Mouse (Mus musculus) CH12.LX (cell line): ENCODE results near the gene Prepl. TPM values are rescaled to one million over a fixed set of nuclear protein-coding genes. Genes with fewer than 3 reads are reported as not detected.
A peak's percentile ranks its signal among the peaks of the same experiment; 100 is the strongest.

Source experiments
- DNase-seq: peaks from one replicate; pipeline ENCODE4 v3.0.0-alpha.2; 2013; ENCODE audit errors: extremely low read depth
- H3K27ac ChIP-seq: 2 replicates; pipeline ENCODE4 v1.5.1; 2012; ENCODE audit warnings: low read depth, mild to moderate bottlenecking, control low read depth, moderate library complexity; ENCODE audit not compliant: insufficient read depth
- H3K27me3 ChIP-seq: replicated peaks from 2 replicates; pipeline ENCODE3; 2012; ENCODE audit warnings: inconsistent platforms
- H3K36me3 ChIP-seq, 2 experiments: replicated peaks in 1 of 2; 2 replicates each; pipeline versions ENCODE3 to v1.6.1; 2012; ENCODE audit warnings: inconsistent platforms in 1 of 2, low read length in 1 of 2, mild to moderate bottlenecking in 1 of 2, mixed read lengths in 1 of 2, moderate library complexity in 1 of 2; ENCODE audit not compliant: control insufficient read depth in 1 of 2, insufficient read depth in 1 of 2
- H3K4me1 ChIP-seq, 2 experiments: 2 replicates each; pipeline ENCODE4 v1.6.1; 2012; ENCODE audit warnings: inconsistent platforms in 1 of 2, moderate library complexity in 1 of 2; ENCODE audit not compliant: insufficient read depth in 2 of 2, control insufficient read depth in 1 of 2
- H3K4me2 ChIP-seq: 2 replicates; pipeline ENCODE4 v1.6.1; 2012; ENCODE audit warnings: low read depth, mild to moderate bottlenecking, control low read depth; ENCODE audit not compliant: poor library complexity, insufficient read depth, severe bottlenecking
- H3K4me3 ChIP-seq, 3 experiments: fragments of 150-350 bp in 1 of 3; sonication (generic) in 1 of 3; replicated peaks in 1 of 3; 2 replicates each; pipeline versions ENCODE3 to v1.5.1; 2011 to 2012; ENCODE audit warnings: low read depth in 2 of 3, low read length in 2 of 3, mild to moderate bottlenecking in 2 of 3, moderate library complexity in 2 of 3, control low read depth in 1 of 3, improper control_type of control experiment in 1 of 3, inconsistent platforms in 1 of 3, mixed read lengths in 1 of 3; ENCODE audit not compliant: poor library complexity in 1 of 3
- H3K79me2 ChIP-seq: replicated peaks from 2 replicates; pipeline ENCODE4 v1.6.1; 2012; ENCODE audit warnings: mild to moderate bottlenecking, moderate library complexity; ENCODE audit not compliant: control insufficient read depth, poor library complexity, insufficient read depth, severe bottlenecking; ENCODE audit errors: extremely low read depth
- H3K9ac ChIP-seq: 2 replicates; pipeline ENCODE4 v1.6.1; 2012; ENCODE audit warnings: low read depth, mild to moderate bottlenecking, control low read depth, moderate library complexity; ENCODE audit not compliant: insufficient read depth
- H3K9me3 ChIP-seq: replicated peaks from 2 replicates; pipeline ENCODE3; 2012; ENCODE audit warnings: low read length, inconsistent platforms, mixed read lengths
- BHLHE40 ChIP-seq: IDR thresholded peaks from 2 replicates; pipeline ENCODE4 v1.6.1; 2011; ENCODE audit warnings: mild to moderate bottlenecking, low read depth, low read length, improper control_type of control experiment
- ETS1 ChIP-seq: conservative IDR thresholded peaks from 2 replicates; pipeline ENCODE4 v1.6.1; 2012; ENCODE audit warnings: low read depth, mild to moderate bottlenecking, inconsistent platforms, low read length, improper control_type of control experiment, moderate library complexity
- IRF4 ChIP-seq: IDR thresholded peaks from 2 replicates; pipeline ENCODE4 v1.6.1; 2014; ENCODE audit warnings: low read depth, mild to moderate bottlenecking, inconsistent platforms, low read length, improper control_type of control experiment
- MEF2A ChIP-seq: IDR thresholded peaks from 2 replicates; pipeline ENCODE4 v1.6.1; 2014; ENCODE audit warnings: low read depth, mild to moderate bottlenecking, inconsistent platforms, low read length, improper control_type of control experiment, borderline replicate concordance
- NRF1 ChIP-seq: IDR thresholded peaks from 2 replicates; pipeline ENCODE4 v1.6.1; 2014; ENCODE audit warnings: low read depth, mild to moderate bottlenecking, inconsistent platforms, low read length, improper control_type of control experiment, moderate library complexity
- SIN3A ChIP-seq: IDR thresholded peaks from 2 replicates; pipeline ENCODE4 v1.6.1; 2012; ENCODE audit warnings: low read length, improper control_type of control experiment, inconsistent platforms
- TBP ChIP-seq: conservative IDR thresholded peaks from 2 replicates; pipeline ENCODE4 v1.6.1; 2011; ENCODE audit warnings: low read depth, low read length, improper control_type of control experiment
- TCF12 ChIP-seq: IDR thresholded peaks from 2 replicates; pipeline ENCODE4 v1.6.1; 2014; ENCODE audit warnings: low read depth, mild to moderate bottlenecking, inconsistent platforms, low read length, improper control_type of control experiment
- UBTF ChIP-seq: IDR thresholded peaks from 2 replicates; pipeline ENCODE4 v1.6.1; 2012; ENCODE audit warnings: low read depth, mild to moderate bottlenecking, inconsistent platforms, low read length, improper control_type of control experiment, moderate library complexity
- ZKSCAN1 ChIP-seq: IDR thresholded peaks from 2 replicates; pipeline ENCODE4 v1.6.1; 2012; ENCODE audit warnings: low read depth, inconsistent platforms, low read length, improper control_type of control experiment, borderline replicate concordance
- ZNF384 ChIP-seq: IDR thresholded peaks from 2 replicates; pipeline ENCODE4 v1.6.1; 2012; ENCODE audit warnings: low read depth, low read length, improper control_type of control experiment, inconsistent platforms
- dilution Hi-C: fragments of 300-500 bp; cut with MboI; formaldehyde crosslinking; loops from 2 replicates; pipeline ENCODE4 v1.14.3; 2020; ENCODE audit warnings: low sequenced_read_pairs; ENCODE audit not compliant: extremely low pct_unique_long_range_greater_than_20kb, extremely low pct_ligation_motif_present
- in situ Hi-C: fragments of 300-500 bp; cut with MboI; formaldehyde crosslinking; loops from 3 replicates; pipeline ENCODE4 v1.14.3; 2019; ENCODE audit warnings: low sequenced_read_pairs, low pct_ligation_motif_present, low pct_unique_long_range_greater_than_20kb, mixed read lengths
- polyA plus RNA-seq: library from polyadenylated mRNA; unstranded; fragments of >175 nt; gene quantifications from 2 replicates; pipeline ENCODE4 v1.2.1, GENCODE M21; 2012; ENCODE audit warnings: low read depth; ENCODE audit not compliant: insufficient read length
- total RNA-seq, 2 experiments: library from RNA; depleted of rRNA; stranded (reverse); fragments of 300-350 nt in 1 of 2; fragments of >200 nt in 1 of 2; gene quantifications; 2 replicates each; pipeline ENCODE4 v1.2.3; 2012 to 2014

Prepl gene
- total and polyA plus RNA-seq, 3 experiments = 7.0 to 22.9 (median 8.5) TPM

- peak overlapping the region; percentile 47; the same call in 1 of the 2 replicates for H3K27ac ChIP-seq
- no peaks in the 10 kb centered on the region for H3K9me3 ChIP-seq
- in situ Hi-C loops = no loop called here
- H3K4me1 ChIP-seq = peaks cover 8 to 33% of the 10 kb centered on the region in 2 experiments
- DNase-seq = peak; percentile 84
- H3K36me3 ChIP-seq = peaks cover 0 to 30% of the 10 kb centered on the region in 2 experiments
- TF ChIP-seq UBTF (peak; percentile 84; the same call in 1 of the 2 replicates), IRF4 (no peak; the same call in 1 of the 2 replicates), ZNF384 (peak; percentile 71), SIN3A (no peak), NRF1 (no peak), MEF2A (0 out of 2 replicates have a peak, but pooled peaks have one; percentile 23), ETS1 (peak; percentile 55; the same call in 1 of the 2 replicates), ZKSCAN1 (no peak), TBP (0 out of 2 replicates have a peak, but pooled peaks have one; percentile 16), TCF12 (peak; percentile 65; the same call in 1 of the 2 replicates), BHLHE40 (no peak)
- TF ChIP-seq, all 38 proteins: peak for 6
- H3K4me3 ChIP-seq = no peak overlapping the region
- no peak overlapping the region for H3K9ac ChIP-seq
- dilution Hi-C loops = no loop called here
- no peaks in the 10 kb centered on the region for H3K79me2 ChIP-seq
- no peaks in the 10 kb centered on the region for H3K27me3 ChIP-seq
- H3K4me2 ChIP-seq = 0 out of 2 replicates have a peak overlapping the region, but pooled peaks have one; percentile 8
These were observed 76.6 kb downstream of the Prepl start for GRCm38 (mm10) chr17:85013485-85013884.

Other genes with a start within 250 kb of the Prepl start
- 33.2 and 37.7 TPM in 2 replicates for gene Ppm1b, start 133.5 kb downstream of the Prepl start, total RNA-seq (2012; rRNA removed)
- gene Ppm1b, start 133.5 kb downstream of the Prepl start, total RNA-seq (2014; rRNA removed) = 39.5 and 39.9 TPM in 2 replicates
- gene Ppm1b, start 133.5 kb downstream of the Prepl start, polyA plus RNA-seq = 47.8 and 49.6 TPM in 2 replicates
- 0.04 TPM in 1 of 2 replicates, not detected in the other for gene Slc3a1, start 61.9 kb downstream of the Prepl start, total RNA-seq (2012; rRNA removed)
- gene Slc3a1, start 61.9 kb downstream of the Prepl start, total RNA-seq (2014; rRNA removed) = not detected in 2 replicates
- gene Slc3a1, start 61.9 kb downstream of the Prepl start, polyA plus RNA-seq = not detected in 2 replicates
- 1.5 and 1.6 TPM in 2 replicates for gene Camkmt, start 311 bp upstream of the Prepl start, total RNA-seq (2012; rRNA removed)
- 1.7 and 1.8 TPM in 2 replicates for gene Camkmt, start 311 bp upstream of the Prepl start, total RNA-seq (2014; rRNA removed)
- gene Camkmt, start 311 bp upstream of the Prepl start, polyA plus RNA-seq = 3.5 and 4.4 TPM in 2 replicates